Mouse (Mus musculus) forebrain, embryonic 11.5 days (tissue): ENCODE measurements around the gene Arid4b. TPM values are rescaled to one million over a fixed set of nuclear protein-coding genes. Genes with fewer than 3 reads are reported as not detected.
A peak's percentile ranks its signal among the peaks of the same experiment; 100 is the strongest.

Source experiments
- ATAC-seq: fragments of 200-750 bp; cut with Nextera tagmentation; replicated peaks from 2 replicates; pipeline ENCODE4 v1.8.0; 2017; ENCODE audit warnings: moderate TSS enrichment; ENCODE audit not compliant: low FRiP score
- DNase-seq: peaks from one replicate; pipeline ENCODE4 v3.0.0-alpha.2; 2017; ENCODE audit warnings: low spot score
- H3K27ac ChIP-seq: fragments of 300-500 bp; sonication (generic); 2 replicates; pipeline ENCODE4 v1.5.1; 2014; ENCODE audit warnings: low read depth, low read length
- H3K27me3 ChIP-seq: fragments of 300-500 bp; sonication (generic); 2 replicates; pipeline ENCODE4 v1.6.1; 2014; ENCODE audit warnings: mild to moderate bottlenecking, low read length, mixed read lengths; ENCODE audit not compliant: control insufficient read depth, insufficient read depth
- H3K36me3 ChIP-seq: fragments of 300-500 bp; sonication (generic); 2 replicates; pipeline ENCODE4 v1.6.1; 2014; ENCODE audit warnings: mild to moderate bottlenecking, low read length, moderate library complexity, mixed read lengths; ENCODE audit not compliant: control insufficient read depth, insufficient read depth
- H3K4me1 ChIP-seq: fragments of 300-500 bp; sonication (generic); replicated peaks from 2 replicates; pipeline ENCODE4 v1.6.1; 2014; ENCODE audit warnings: low read length, mixed read lengths; ENCODE audit not compliant: control insufficient read depth, insufficient read depth
- H3K4me2 ChIP-seq: fragments of 300-500 bp; sonication (generic); 2 replicates; pipeline ENCODE4 v1.6.1; 2014; ENCODE audit warnings: low read depth, mild to moderate bottlenecking, low read length, moderate library complexity, mixed read lengths; ENCODE audit not compliant: severe bottlenecking
- H3K4me3 ChIP-seq: fragments of 300-500 bp; sonication (generic); 2 replicates; pipeline ENCODE4 v1.5.1; 2014; ENCODE audit warnings: low read depth, low read length
- H3K9ac ChIP-seq: fragments of 300-500 bp; sonication (generic); 2 replicates; pipeline ENCODE4 v1.6.1; 2014; ENCODE audit warnings: low read length
- H3K9me3 ChIP-seq: fragments of 300-500 bp; sonication (generic); 2 replicates; pipeline ENCODE4 v1.6.1; 2016; ENCODE audit warnings: low read length, mixed read lengths; ENCODE audit not compliant: control insufficient read depth
- WGBS: fragments of 180-500 bp; shearing (Covaris S2); extraction: QIAGEN DNeasy Blood & Tissue Kit; methylation state at CpG from one replicate; pipeline ENCODE4 v1.1.7; 2014; 5-methylcytosine and 5-hydroxymethylcytosine counted together
- polyA plus RNA-seq: library from polyadenylated mRNA; unstranded; fragments of >200 nt; fragmentation: Nextera tagmentation; extraction: Ambion mirVana; gene quantifications from 2 replicates; pipeline ENCODE4 v1.2.1, GENCODE M21; 2014

Gene Arid4b
- polyA plus RNA-seq, 1 experiment from 2014 or later = 97.3 TPM

DNA sequence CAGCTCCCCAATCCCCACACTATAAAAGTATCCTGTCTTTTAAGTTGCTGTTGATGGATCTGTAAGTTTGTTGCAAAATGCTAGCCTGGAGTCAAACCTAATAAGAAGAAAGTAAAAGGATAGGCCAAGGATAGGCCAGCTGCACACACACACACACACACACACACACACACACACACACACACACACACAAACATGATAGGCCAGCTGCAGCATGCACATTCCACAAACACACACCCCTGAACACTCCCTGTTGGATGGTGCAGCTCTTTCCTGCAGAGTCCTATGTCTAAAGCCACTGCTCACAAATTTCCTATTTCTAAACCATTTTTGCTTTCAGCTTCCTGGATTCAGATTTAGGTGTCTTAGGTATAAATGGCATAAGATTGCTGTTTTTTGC lies 19.2 kb upstream of the Arid4b start:
- DNase-seq (no peak), ATAC-seq (no peak)
- no peaks in the 10 kb centered on the region for H3K4me1 ChIP-seq
- no peaks in the 10 kb centered on the region; the same call in 1 of the 2 replicates for H3K36me3 ChIP-seq
- no peak overlapping the region for H3K4me2 ChIP-seq
- H3K9me3 ChIP-seq = no peaks in the 10 kb centered on the region
- H3K9ac ChIP-seq = no peak overlapping the region
- no peak overlapping the region for H3K27ac ChIP-seq
- H3K4me3 ChIP-seq = no peak overlapping the region
- no peaks in the 10 kb centered on the region for H3K27me3 ChIP-seq

DNA sequence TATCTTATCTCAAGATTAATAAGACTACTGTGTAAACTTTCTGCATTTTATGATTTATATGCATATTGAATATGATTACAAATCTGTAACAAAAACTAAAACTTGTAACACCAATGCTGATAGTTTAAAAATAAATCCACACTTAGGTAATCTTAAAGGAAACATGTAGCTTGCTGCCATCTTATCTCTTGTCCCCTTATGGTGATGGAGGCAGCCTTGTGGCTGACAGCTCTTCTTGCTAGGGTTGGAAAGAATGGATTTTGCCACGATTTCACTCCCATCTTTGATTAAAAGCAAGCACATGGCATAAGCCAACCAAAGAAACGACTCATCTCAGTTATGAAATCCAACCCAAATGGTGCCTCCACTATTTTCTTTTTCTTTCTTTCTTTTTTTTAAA lies 18.5 kb upstream of the Arid4b start:
- Histone ChIP-seq H3K4me1 (no peaks in the 10 kb centered on the region), H3K4me2 (no peak overlapping the region), H3K9ac (no peak overlapping the region), H3K27ac (no peak overlapping the region), H3K9me3 (no peaks in the 10 kb centered on the region), H3K36me3 (no peaks in the 10 kb centered on the region; the same call in 1 of the 2 replicates), H3K4me3 (no peak overlapping the region), H3K27me3 (no peaks in the 10 kb centered on the region)
- DNase-seq (no peak), ATAC-seq (no peak)
- WGBS = 69% methylated on average over 2 of the region's 2 CpGs

DNA sequence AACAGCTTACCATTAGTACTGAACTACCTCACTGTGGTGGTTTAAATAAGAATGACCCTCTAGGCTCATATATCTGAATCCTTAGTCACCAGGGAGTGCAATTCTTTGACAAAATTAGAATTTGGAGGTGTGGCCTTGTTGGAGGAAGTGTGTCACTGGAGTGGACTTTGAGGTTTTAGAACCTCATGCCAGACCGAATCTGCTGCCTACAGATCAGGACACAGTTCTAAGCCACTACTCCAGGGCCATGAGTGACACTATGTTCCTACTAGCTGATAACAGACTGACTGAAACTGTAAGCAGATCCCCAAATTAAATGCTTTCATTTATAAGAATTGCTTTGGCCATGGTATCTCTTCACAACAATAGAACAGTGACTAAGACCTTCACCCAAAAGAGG lies 13.2 kb upstream of the Arid4b start:
- Histone ChIP-seq H3K4me2 (no peak overlapping the region), H3K9me3 (no peaks in the 10 kb centered on the region), H3K4me3 (no peak overlapping the region), H3K27ac (no peak overlapping the region), H3K36me3 (peaks cover 8% of the 10 kb centered on the region), H3K27me3 (no peaks in the 10 kb centered on the region), H3K9ac (no peak overlapping the region), H3K4me1 (no peaks in the 10 kb centered on the region)
- DNase-seq (no peak), ATAC-seq (no peak)
- WGBS = 92% methylated on average over 1 of the region's 1 CpGs

DNA sequence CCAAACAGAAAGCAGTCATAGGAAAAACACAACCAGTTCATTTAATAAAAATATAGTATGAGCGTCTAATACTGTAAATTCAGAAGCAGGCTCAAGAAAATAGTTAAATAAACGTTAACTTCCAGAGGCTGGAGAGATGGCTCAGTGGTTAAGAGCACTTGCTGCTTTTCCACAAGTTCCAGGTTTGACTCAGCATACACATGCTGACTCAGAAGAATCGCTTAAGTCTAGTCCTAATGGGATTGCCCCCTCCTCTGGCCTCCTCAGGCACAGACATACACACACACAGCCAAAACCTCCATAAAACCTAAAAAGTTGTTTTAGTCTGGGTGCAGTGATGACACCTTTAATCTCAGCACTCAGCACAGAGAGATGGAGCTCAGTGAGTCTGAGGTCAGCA lies 6.2 kb upstream of the Arid4b start:
- Histone ChIP-seq H3K9ac (no peak overlapping the region), H3K9me3 (no peaks in the 10 kb centered on the region), H3K27ac (no peak overlapping the region), H3K4me2 (no peak overlapping the region), H3K4me3 (no peak overlapping the region), H3K27me3 (no peaks in the 10 kb centered on the region), H3K36me3 (peaks cover 8% of the 10 kb centered on the region), H3K4me1 (no peaks in the 10 kb centered on the region)
- DNase-seq = no peak
- 91% methylated on average over 3 of the region's 3 CpGs for WGBS
- no peak for ATAC-seq

DNA sequence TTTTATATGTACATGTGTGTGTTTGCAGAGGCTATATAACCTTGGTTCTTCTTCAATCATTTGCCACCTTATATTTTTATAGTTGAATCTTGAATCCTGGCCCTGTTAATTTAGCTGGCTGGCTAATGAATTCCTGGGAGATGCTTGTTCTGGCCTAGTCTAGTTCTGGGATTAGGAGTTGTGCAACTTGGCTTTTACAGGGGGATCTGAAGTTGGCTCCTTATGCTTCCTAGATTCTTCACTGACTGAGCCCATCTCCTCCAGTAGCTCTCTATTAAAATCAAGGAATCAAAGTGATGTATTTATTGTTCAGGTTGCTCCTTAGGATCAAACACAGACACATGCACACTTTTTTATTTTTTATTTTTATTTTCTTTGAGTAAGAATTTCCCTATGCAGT lies 3.5 kb upstream of the Arid4b start:
- Histone ChIP-seq H3K27ac (no peak overlapping the region), H3K27me3 (no peaks in the 10 kb centered on the region), H3K4me1 (peaks cover 2% of the 10 kb centered on the region; the same call in 1 of the 2 replicates), H3K36me3 (peaks cover under 1% of the 10 kb centered on the region; the same call in 1 of the 2 replicates), H3K9me3 (no peaks in the 10 kb centered on the region), H3K9ac (no peak overlapping the region), H3K4me2 (no peak overlapping the region), H3K4me3 (no peak overlapping the region)
- ATAC-seq (no peak), DNase-seq (no peak)

DNA sequence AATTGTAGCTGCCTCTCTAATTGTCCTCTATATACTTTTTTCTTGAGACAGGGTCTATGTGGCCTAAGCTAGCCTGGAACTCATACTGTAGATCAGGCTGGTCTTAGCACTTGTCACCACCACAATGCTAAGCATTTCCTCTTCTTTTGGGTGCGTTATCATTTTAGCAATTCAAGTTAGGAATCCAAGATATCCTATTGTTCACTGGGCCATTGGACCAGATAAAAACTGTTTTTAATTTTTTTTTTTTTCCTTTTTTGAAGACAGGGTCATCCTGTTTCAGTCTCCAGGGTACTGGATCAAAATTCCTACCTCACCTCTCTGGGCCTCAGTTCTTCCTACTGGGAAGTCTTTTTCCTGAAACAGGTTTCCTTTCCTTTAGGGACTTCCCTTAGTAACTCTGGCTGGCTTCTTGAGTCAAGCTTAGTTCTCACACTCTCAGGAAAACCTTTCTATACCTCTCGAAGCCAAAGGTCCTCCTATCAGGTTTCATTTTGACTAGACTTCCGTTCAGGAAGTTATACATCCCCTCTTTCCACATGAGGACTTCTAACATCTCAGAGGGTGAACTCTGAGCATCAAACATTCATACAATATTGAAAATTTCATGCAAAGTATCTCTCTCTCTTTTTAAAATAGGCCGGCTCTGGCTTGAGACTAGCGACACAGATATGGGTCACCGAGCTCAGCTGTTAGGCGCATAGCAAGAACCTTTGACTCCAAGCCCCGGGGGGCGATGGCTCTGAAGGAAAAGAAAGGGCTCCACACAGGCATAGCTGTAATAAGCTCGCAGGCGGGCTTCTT lies 621 bp upstream of the Arid4b start:
- peak overlapping the region; percentile 71 for H3K4me2 ChIP-seq
- H3K27ac ChIP-seq = peak overlapping the region; percentile 89
- peak overlapping the region; percentile 99 for H3K4me3 ChIP-seq
- peaks cover 2% of the 10 kb centered on the region; the same call in 1 of the 2 replicates for H3K4me1 ChIP-seq
- H3K9me3 ChIP-seq = no peaks in the 10 kb centered on the region
- no peak for ATAC-seq
- no peaks in the 10 kb centered on the region for H3K27me3 ChIP-seq
- H3K9ac ChIP-seq = peak overlapping the region; percentile 78
- no peaks in the 10 kb centered on the region for H3K36me3 ChIP-seq
- WGBS = 8% methylated on average over 11 of the region's 11 CpGs
- DNase-seq = no peak

DNA sequence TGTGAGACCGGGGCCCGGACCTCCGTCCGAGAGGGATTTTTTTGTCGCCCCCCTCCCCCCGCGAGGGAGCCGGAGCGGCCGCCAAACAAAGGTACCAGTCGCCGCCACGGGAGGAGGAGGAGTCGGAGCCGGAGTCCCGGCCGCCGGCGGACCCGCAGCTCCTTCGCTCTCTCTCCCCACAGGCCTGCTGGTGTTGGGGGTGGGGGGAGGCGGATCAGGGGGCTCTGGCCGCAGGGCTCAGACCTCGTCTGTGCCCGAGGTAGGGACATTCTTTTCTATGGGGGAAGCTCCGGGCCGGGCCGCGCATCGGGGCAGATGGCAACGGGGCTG lies 875 bp downstream of the Arid4b start:
- Histone ChIP-seq H3K4me1 (peaks cover 2% of the 10 kb centered on the region; the same call in 1 of the 2 replicates), H3K9me3 (no peaks in the 10 kb centered on the region), H3K4me3 (peak overlapping the region; percentile 99), H3K27ac (peak overlapping the region; percentile 97), H3K36me3 (no peaks in the 10 kb centered on the region), H3K4me2 (peak overlapping the region; percentile 67; the same call in 1 of the 2 replicates), H3K9ac (peak overlapping the region; percentile 97), H3K27me3 (no peaks in the 10 kb centered on the region)
- 0% methylated on average over 21 of the region's 31 CpGs for WGBS
- DNase-seq (no peak), ATAC-seq (peak; percentile 48)

DNA sequence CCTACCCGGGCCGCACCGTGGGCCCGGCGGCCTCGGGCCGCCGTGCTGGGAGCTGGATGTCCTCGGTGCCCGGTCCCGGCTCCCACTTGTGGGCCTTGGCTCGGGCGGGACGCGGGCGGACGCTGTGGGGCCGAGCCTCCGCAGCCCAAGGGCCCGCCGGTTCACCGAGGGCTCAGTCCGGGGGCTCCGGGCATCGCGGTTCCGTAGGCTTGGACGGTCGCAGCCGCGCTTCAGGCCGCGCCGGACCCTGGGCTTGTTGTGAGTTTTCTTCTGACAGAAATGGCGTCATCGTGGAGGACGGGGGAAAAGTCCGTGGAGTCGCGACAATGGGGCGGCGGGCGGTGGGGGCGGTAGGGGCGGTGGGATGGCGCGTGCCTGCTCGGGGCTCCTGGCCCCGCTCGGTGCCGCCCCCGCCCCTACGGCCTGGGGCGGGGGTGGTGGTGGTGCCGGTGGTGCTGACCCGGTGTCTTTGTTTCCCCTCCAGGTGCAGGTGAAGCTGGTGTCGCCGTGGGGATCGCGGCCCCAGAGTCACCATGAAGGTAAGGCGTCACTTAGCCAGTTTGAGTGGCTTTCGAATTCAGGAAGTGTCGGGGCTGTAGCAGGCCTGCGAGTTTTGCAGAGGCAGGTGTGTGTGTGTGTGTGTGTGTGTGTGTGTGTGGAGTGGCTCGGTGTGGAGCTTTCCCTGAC lies 1.5 kb downstream of the Arid4b start:
- Histone ChIP-seq H3K4me2 (peak overlapping the region; percentile 67), H3K4me3 (peak overlapping the region; percentile 99), H3K9me3 (no peaks in the 10 kb centered on the region), H3K36me3 (no peaks in the 10 kb centered on the region), H3K27ac (peak overlapping the region; percentile 97), H3K9ac (peak overlapping the region; percentile 97), H3K4me1 (peaks cover 2% of the 10 kb centered on the region; the same call in 1 of the 2 replicates), H3K27me3 (no peaks in the 10 kb centered on the region)
- under 1% methylated on average over 58 of the region's 65 CpGs for WGBS
- DNase-seq (peak; percentile 71), ATAC-seq (peak; percentile 1; the same call in 1 of the 2 replicates)
